Mouse (Mus musculus): ENCODE data around the gene Gm6205. TPM values are rescaled to one million over a fixed set of nuclear protein-coding genes. Genes with fewer than 3 reads are reported as not detected.

The Gm6205 gene
- not detected for polyA plus RNA-seq (2017; shearing (Covaris generic))

GRCm38 (mm10) chr5:94648082-94648481 is at the start of gene Gm6205:
TSS of gene Gm6205 (plus strand) at chr5:94648382.

GRCm38 (mm10) chr5:94616242-94616641 is 31.9 kb upstream of the Gm6205 start, which contains the start of gene Gm3147:
TSS of gene Gm3147 (minus strand) at chr5:94616342.

GRCm38 (mm10) chr5:94623679-94624078 is 24.5 kb upstream of the Gm6205 start, which contains the start of gene Gm6509:
TSS of gene Gm6509 (plus strand) at chr5:94623979.

Other genes with a start within 250 kb of the Gm6205 start
- gene Gm7682, start 202.6 kb upstream of the Gm6205 start, polyA plus RNA-seq (2017; shearing (Covaris generic)), result not detected
- not detected for gene Gm3139, start 122.1 kb upstream of the Gm6205 start, polyA plus RNA-seq (2017; shearing (Covaris generic))
- gene Gm3147, start 32.0 kb upstream of the Gm6205 start, polyA plus RNA-seq (2017; shearing (Covaris generic)), result not detected
- not detected for gene Gm6509, start 24.4 kb upstream of the Gm6205 start, polyA plus RNA-seq (2017; shearing (Covaris generic))
- 0.27 TPM for gene Gm3183, start 217.1 kb downstream of the Gm6205 start, polyA plus RNA-seq (2017; shearing (Covaris generic))